ENCODE assay signal across 8 mouse cellular contexts in genomic region chr17:83850458-83850857, GRCm38 (mm10). TPM values are rescaled to one million over a fixed set of nuclear protein-coding genes. Genes with fewer than 3 reads are reported as not detected.
A peak's percentile ranks its signal among the peaks of the same experiment; 100 is the strongest.
DNase-seq lines count a peak whose midpoint lies in the region; ATAC-seq and TF ChIP-seq lines count a peak whose summit lies in the region.

No protein-coding gene starts in this region.

- no peak overlapping the region for H3K4me2 ChIP-seq in embryonic facial prominence, embryonic 11.5 days (ENCODE audit: low read depth, low read length)
- 0 out of 2 replicates have a peak overlapping the region, but pooled peaks have one; percentile 26 for H3K4me2 ChIP-seq in kidney, embryonic 16.5 days (replicated peaks; ENCODE audit: low read depth, low read length)
- no peak overlapping the region for H3K4me2 ChIP-seq in neural tube, embryonic 13.5 days

- no peaks in the 10 kb centered on the region for H3K79me2 ChIP-seq in C2C12 (ENCODE audit: control insufficient read depth, insufficient read depth)
- no peaks in the 10 kb centered on the region; the same call in 1 of the 2 replicates for H3K79me2 ChIP-seq in liver, adult 2 months (ENCODE audit: control insufficient read depth, insufficient read depth, low read length)

- H3K27ac ChIP-seq in embryonic facial prominence, embryonic 11.5 days (replicated peaks; ENCODE audit: low read depth, low read length) = no peak overlapping the region
- H3K27ac ChIP-seq in kidney, embryonic 16.5 days (ENCODE audit: low read length) = no peak overlapping the region
- H3K27ac ChIP-seq in liver, adult 2 months (replicated peaks; ENCODE audit: insufficient read depth, low read depth, low read length) = no peak overlapping the region
- H3K27ac ChIP-seq in neural tube, embryonic 13.5 days (replicated peaks) = no peak overlapping the region

- no peaks in the 10 kb centered on the region for H3K9me3 ChIP-seq in embryonic facial prominence, embryonic 11.5 days (replicated peaks; ENCODE audit: control insufficient read depth, low read length)
- H3K9me3 ChIP-seq in kidney, embryonic 16.5 days (ENCODE audit: low read length) = no peaks in the 10 kb centered on the region
- H3K9me3 ChIP-seq in neural tube, embryonic 13.5 days = no peaks in the 10 kb centered on the region

- no peak overlapping the region for H3K9ac ChIP-seq in embryonic facial prominence, embryonic 11.5 days (replicated peaks; ENCODE audit: low read length)
- H3K9ac ChIP-seq in kidney, embryonic 16.5 days (replicated peaks; ENCODE audit: low read length) = 0 out of 2 replicates have a peak overlapping the region, but pooled peaks have one; percentile 23
- H3K9ac ChIP-seq in liver, adult 2 months (ENCODE audit: low read depth, low read length) = peak overlapping the region; percentile 12; the same call in 1 of the 2 replicates
- no peak overlapping the region for H3K9ac ChIP-seq in neural tube, embryonic 13.5 days

- H3K4me3 ChIP-seq in C2C12 (ENCODE audit: insufficient read depth, poor library complexity, severe bottlenecking) = no peak overlapping the region
- H3K4me3 ChIP-seq in embryonic facial prominence, embryonic 11.5 days (ENCODE audit: low read depth, low read length) = no peak overlapping the region
- H3K4me3 ChIP-seq in kidney, embryonic 16.5 days (ENCODE audit: low read length) = no peak overlapping the region
- H3K4me3 ChIP-seq in liver, adult 2 months (ENCODE audit: insufficient read depth, low read depth, low read length) = no peak overlapping the region
- H3K4me3 ChIP-seq in neural tube, embryonic 13.5 days = no peak overlapping the region

- no peaks in the 10 kb centered on the region for H3K36me3 ChIP-seq in C2C12 (ENCODE audit: control insufficient read depth, insufficient read depth)
- no peaks in the 10 kb centered on the region for H3K36me3 ChIP-seq in embryonic facial prominence, embryonic 11.5 days (replicated peaks; ENCODE audit: control insufficient read depth, insufficient read depth, low read depth, low read length)
- H3K36me3 ChIP-seq in kidney, embryonic 16.5 days (ENCODE audit: insufficient read depth, low read length) = no peaks in the 10 kb centered on the region
- no peaks in the 10 kb centered on the region for H3K36me3 ChIP-seq in liver, adult 2 months (ENCODE audit: control insufficient read depth, insufficient read depth, low read length)
- H3K36me3 ChIP-seq in neural tube, embryonic 13.5 days = no peaks in the 10 kb centered on the region

- H3K79me3 ChIP-seq in C2C12 (ENCODE audit: low read depth) = no peaks in the 10 kb centered on the region

- no peak overlapping the region for H3ac ChIP-seq in C2C12 (ENCODE audit: control insufficient read depth, insufficient read length, low read depth)

- H3K27me3 ChIP-seq in C2C12 (ENCODE audit: control insufficient read depth, insufficient read depth, insufficient read length) = no peaks in the 10 kb centered on the region
- H3K27me3 ChIP-seq in embryonic facial prominence, embryonic 11.5 days (ENCODE audit: control insufficient read depth, insufficient read depth, low read length) = no peaks in the 10 kb centered on the region
- H3K27me3 ChIP-seq in kidney, embryonic 16.5 days (ENCODE audit: insufficient read depth, low read length) = no peaks in the 10 kb centered on the region
- no peaks in the 10 kb centered on the region for H3K27me3 ChIP-seq in liver, adult 2 months (ENCODE audit: control insufficient read depth, insufficient read depth, low read length)
- no peaks in the 10 kb centered on the region for H3K27me3 ChIP-seq in neural tube, embryonic 13.5 days

- ATAC-seq in embryonic facial prominence, embryonic 11.5 days (replicated peaks; ENCODE audit: insufficient number of reproducible peaks, low FRiP score, low TSS enrichment, low read depth) = no peak
- 0 out of 2 replicates have a peak, but pooled peaks have one; percentile 29 for ATAC-seq in kidney, embryonic 16.5 days (ENCODE audit: low FRiP score, low TSS enrichment)
- ATAC-seq in neural tube, embryonic 13.5 days (ENCODE audit: low read depth) = peak; percentile 51; the same call in 1 of the 2 replicates

- peak; percentile 14 for TF ChIP-seq CTCF in C2C12 (IDR thresholded peaks at IDR 0.05; ENCODE audit: control insufficient read depth, insufficient read depth, insufficient read length)
- peak; percentile 94 for TF ChIP-seq CTCF in liver, adult 2 months (IDR thresholded peaks at IDR 0.05; ENCODE audit: low read depth, low read length)

- no peak for TF ChIP-seq POLR2A in liver, adult 2 months (IDR thresholded peaks at IDR 0.05; ENCODE audit: extremely low read depth, insufficient read depth, low read length)

- 13% methylated on average over 9 of the region's 9 CpGs for WGBS in embryonic facial prominence, embryonic 11.5 days
- WGBS in kidney, embryonic 16.5 days = 12% methylated on average over 9 of the region's 9 CpGs
- WGBS in liver, adult 2 months = 18% methylated on average over 9 of the region's 9 CpGs
- WGBS in neural tube, embryonic 13.5 days = 13% methylated on average over 9 of the region's 9 CpGs

- no peaks in the 10 kb centered on the region; the same call in 1 of the 2 replicates for H3K4me1 ChIP-seq in embryonic facial prominence, embryonic 11.5 days (ENCODE audit: control insufficient read depth, insufficient read depth, low read length)
- no peaks in the 10 kb centered on the region for H3K4me1 ChIP-seq in kidney, embryonic 16.5 days (ENCODE audit: insufficient read depth, low read length)
- peaks cover 12% of the 10 kb centered on the region for H3K4me1 ChIP-seq in liver, adult 2 months (ENCODE audit: control insufficient read depth, insufficient read depth, low read length)
- peaks cover 16% of the 10 kb centered on the region for H3K4me1 ChIP-seq in neural tube, embryonic 13.5 days (replicated peaks)

- DNase-seq in adrenal gland, postnatal 14 days = peak; percentile 90
- peak; percentile 90 for DNase-seq in embryonic facial prominence, embryonic 11.5 days (ENCODE audit: low spot score)
- DNase-seq in heart, adult 9 months (ENCODE audit: low spot score in 2 of 2) = peak; percentile 60 to 76
- peak; percentile 63 for DNase-seq in liver, adult 2 months (ENCODE audit: extremely low read depth, low read depth, low spot score)
- DNase-seq in telencephalon, adult 2 months (ENCODE audit: low read depth, low spot score) = peak; percentile 64

TF ChIP-seq in C2C12, 6 proteins besides CTCF, POLR2A, EP300 and RAD21:
- TF ChIP-seq MYOG (IDR thresholded peaks at IDR 0.05; ENCODE audit: control insufficient read depth, extremely low read depth, insufficient read length) (no peak), CEBPB (IDR thresholded peaks at IDR 0.05; ENCODE audit: low read depth) (no peak), MYOD1 (IDR thresholded peaks at IDR 0.05; ENCODE audit: control insufficient read depth, insufficient read length, low read depth) (no peak), USF1 (IDR thresholded peaks at IDR 0.05; ENCODE audit: low read depth) (no peak), FOSL1 (IDR thresholded peaks at IDR 0.05; ENCODE audit: insufficient read depth, low read length, poor library complexity, severe bottlenecking) (no peak), MAX (IDR thresholded peaks at IDR 0.05) (no peak)

RNA-seq across cellular contexts. Expression of gene Haao, which starts 2.7 kb away (rescaled TPM):
- not detected for polyA plus RNA-seq in C2C12 (2012; fragmentation: generic; extraction: Trizol)
- total RNA-seq in adrenal gland, postnatal 14 days (2021) = 6.8 and 27.0 TPM in 2 replicates
- 0.31 and 0.39 TPM in 2 replicates for polyA plus RNA-seq in embryonic facial prominence, embryonic 11.5 days (2014; fragmentation: Nextera tagmentation; extraction: Ambion mirVana)
- polyA plus RNA-seq in kidney, embryonic 16.5 days (2015; fragmentation: Nextera tagmentation; extraction: Ambion mirVana) = 2.9 and 3.4 TPM in 2 replicates
- total RNA-seq in liver, adult 2 months (2014; rRNA removed) = 588 and 626 TPM in 2 replicates
- polyA plus RNA-seq in liver, adult 2 months (2012; rRNA removed) = 835 and 840 TPM in 2 replicates
- not detected in 2 replicates for polyA plus RNA-seq in neural tube, embryonic 13.5 days (2015; fragmentation: Nextera tagmentation; extraction: Ambion mirVana)

Comparison
In these comparisons a context has a peak if more than half of its experiments do, and no peak if none do; other contexts are left out.
1. H3K9ac ChIP-seq: peak in kidney, embryonic 16.5 days (single experiment) and liver, adult 2 months (single experiment); none in embryonic facial prominence, embryonic 11.5 days (single experiment) and neural tube, embryonic 13.5 days (single experiment).
2. RNA of gene Haao, which starts 2.7 kb away (polyA plus RNA-seq): 835 to 840 TPM in liver, adult 2 months; 2.9 to 3.4 TPM in kidney, embryonic 16.5 days, 0.31 to 0.39 TPM in embryonic facial prominence, embryonic 11.5 days, not detected in C2C12 (single experiment) and not detected in neural tube, embryonic 13.5 days; every median in the first group is over 100 times any median in the second.
3. Peak in every context shown above with its lines, with median percentiles within 50 percentile points of each other: DNase-seq.